Mouse (Mus musculus): ENCODE measurements around the gene Tns4.
A peak's percentile ranks its signal among the peaks of the same experiment; 100 is the strongest.

Gene Tns4

DNA sequence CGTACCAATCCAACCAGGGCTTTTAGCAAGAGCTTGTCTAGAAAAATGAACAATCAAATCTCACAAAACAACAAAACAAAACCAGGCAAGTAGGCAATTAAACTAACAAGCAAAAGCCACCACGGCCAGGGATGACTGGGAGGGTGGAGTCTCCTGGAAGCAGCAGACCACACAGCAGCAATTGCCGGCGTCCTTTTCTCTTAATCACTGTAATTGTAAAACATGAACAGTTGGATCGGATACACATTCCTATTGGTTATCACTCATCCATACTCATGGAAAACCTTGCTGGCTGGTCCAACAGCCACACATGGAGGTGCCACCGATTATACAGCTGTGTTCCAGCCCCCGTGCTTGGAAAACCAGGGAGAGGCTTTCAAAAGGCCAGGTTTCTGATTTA, 28.8 kb upstream of the Tns4 start:
- no peak for DNase-seq

DNA sequence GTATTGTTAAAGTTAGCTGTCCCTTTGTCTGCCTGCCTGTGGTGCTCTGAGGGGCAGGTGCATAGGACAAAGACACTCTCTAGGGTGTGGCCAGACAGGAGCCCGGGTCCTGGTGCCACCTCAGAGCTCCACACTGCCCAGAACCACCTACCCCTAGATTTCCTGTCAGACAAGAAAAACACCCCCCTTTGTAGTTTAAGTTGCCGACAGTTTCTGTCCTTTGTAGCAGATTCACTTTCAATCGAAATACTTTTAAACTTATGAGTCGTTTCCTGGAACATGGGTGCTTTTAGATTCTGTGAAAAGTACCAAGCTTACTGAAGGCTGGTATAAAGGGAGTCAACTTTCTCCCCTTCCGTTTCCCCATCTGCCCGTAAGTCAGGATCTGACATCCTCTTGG, 26.8 kb upstream of the Tns4 start:
- no peak for DNase-seq

- no peak for DNase-seq
Observed at GRCm38 (mm10) chr11:99113111-99113510, 24.0 kb upstream of the Tns4 start.

DNA sequence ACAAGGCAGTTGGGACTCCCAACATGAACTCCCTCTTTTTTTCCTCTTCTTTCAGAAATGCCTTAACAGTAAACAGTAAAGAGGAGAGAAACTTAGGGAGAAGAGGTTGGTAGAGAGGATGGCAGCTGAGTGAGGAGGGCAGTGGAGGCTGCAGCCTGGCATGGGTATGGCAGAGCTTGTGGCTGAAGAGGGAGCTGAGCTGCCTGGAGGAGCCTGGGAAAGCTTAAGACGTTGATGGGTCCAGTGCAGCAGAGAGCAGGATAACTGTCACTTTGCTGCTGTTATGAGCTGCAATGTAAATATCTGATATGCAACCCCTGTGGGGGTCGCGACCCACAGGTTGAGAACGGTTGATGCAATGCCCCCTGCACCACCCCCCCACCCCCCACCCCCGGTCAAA, 23.6 kb upstream of the Tns4 start:
- no peak for DNase-seq

GRCm38 (mm10) chr11:99111631-99112030, 22.5 kb upstream of the Tns4 start:
- DNase-seq = no peak

GRCm38 (mm10) chr11:99111155-99111554, 22.0 kb upstream of the Tns4 start:
- peak; percentile 68 for DNase-seq

- DNase-seq = no peak
Observed at GRCm38 (mm10) chr11:99110370-99111110, 21.4 kb upstream of the Tns4 start.

- DNase-seq = no peak
Observed at GRCm38 (mm10) chr11:99108296-99108695, 19.2 kb upstream of the Tns4 start.

GRCm38 (mm10) chr11:99105981-99106726, 17.0 kb upstream of the Tns4 start:
- DNase-seq = no peak

- peak; percentile 65 for DNase-seq
Observed at GRCm38 (mm10) chr11:99104609-99105410, 15.7 kb upstream of the Tns4 start.

- DNase-seq = no peak
Observed at GRCm38 (mm10) chr11:99102575-99103270, 13.6 kb upstream of the Tns4 start.

- no peak for DNase-seq
Observed at GRCm38 (mm10) chr11:99101693-99102092, 12.6 kb upstream of the Tns4 start.

DNA sequence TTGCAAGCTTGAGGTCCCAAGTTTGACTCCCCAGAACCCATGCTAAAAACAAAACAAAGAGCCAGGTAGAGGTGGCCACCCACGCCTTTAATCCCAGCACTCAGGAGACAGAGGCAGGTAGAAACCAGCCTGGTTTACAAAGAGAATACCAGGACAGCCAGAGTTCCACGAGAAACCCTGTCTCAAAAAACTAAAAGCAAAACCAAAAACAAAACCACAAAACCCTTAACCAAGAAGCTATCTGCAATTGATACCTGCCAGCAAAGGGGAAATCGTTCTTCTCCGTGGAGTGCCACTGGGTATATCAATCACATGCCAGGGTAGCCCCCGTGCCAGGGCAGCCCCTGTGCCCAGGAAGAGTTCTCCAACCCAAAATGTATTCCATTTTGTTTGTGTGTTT, 11.1 kb upstream of the Tns4 start:
- no peak for DNase-seq

DNA sequence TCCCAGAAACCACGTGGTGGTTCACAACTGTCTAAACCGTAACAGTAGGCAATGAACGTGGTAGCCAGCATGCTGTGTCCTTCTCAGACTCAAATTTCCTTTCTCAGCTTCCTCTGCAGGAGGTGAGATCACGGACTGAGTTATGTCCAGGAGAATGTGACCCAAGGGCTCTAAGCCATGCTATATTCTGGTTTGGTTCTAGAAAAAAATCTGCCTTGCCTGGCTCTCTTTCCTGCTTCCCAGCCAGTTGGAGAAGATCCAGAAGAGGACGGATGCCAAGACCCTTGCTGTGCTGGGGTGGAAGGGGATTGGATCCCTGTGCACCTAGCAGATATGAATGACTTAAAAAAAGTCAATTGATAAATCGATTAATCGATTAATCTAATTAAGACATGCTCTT, 10.4 kb upstream of the Tns4 start:
- DNase-seq = no peak

- no peak for DNase-seq
Observed at GRCm38 (mm10) chr11:99098924-99099323, 9.8 kb upstream of the Tns4 start.

DNA sequence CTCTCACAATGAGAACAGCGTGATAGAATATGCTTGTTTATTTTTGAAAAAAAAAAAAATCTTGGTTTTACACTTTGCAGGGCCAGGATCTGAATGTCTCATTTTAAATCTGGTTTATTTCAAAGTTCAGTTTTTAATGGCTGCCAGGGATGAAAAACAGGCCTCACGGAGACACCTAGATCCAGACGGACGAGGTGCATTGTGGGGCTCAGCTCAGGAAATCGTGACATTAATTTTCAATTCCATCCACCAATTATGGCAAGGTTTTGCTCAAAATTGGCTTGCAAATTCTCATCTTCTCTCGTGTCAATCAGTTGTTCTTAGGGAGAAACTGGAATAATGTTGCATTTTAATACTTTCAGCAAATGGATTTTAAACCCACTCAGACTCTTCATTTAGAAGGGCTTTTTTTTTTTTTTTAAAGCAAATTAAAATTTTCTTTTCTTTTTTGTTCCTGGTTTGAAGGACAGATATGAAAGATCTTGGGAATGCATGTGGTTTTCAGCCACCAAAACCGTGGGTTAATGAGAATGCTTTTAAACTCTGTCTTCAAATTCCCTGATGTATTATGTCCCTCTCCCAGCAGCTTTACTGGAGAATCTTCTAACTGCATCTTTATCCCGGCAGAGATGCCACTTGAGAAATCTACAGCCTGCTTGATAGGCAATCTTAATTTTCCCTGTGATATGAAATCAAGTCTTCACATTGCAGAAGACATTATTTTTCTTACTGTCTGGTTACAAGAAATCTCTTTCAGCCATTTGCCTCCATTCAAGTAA, 8.1 kb upstream of the Tns4 start:
- DNase-seq = no peak

DNA sequence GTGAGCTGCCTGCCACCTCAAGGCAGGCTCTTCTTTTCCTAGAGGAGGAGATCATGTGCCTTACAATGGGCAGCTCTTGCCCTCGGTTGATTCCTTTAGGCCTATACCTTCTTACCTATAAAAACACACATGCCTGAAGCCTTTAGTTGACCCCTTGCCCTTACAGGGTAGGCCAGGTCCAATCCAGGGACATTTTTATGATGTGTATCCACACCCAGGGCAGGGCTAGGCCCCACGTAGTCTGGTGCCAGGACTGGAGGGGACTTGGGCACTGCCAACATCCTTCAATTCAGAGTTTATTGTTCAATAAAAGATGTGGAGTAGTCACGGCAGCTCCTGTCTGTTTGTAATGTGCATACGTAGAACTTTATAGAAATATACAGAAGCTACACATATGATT, 7.3 kb upstream of the Tns4 start:
- DNase-seq = no peak

DNA sequence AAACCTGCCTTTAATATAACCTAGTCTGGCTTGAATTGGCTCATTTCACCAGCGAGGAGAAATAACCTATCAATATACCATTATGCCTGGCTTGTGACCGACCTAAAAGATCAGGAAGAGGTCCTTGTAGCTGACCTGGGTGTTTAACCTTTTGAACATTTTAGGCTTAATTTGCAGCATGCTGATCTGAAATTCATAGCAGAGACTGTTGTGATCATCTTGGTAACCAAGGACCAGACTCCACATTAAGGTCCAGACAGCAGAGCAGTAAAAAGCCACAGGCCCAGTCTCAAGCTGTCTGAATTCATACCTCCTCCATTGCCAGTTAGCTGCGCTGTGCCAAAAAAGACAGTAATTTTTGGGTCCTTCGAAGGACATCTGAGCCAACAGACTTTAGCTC, 6.7 kb upstream of the Tns4 start:
- DNase-seq = no peak

- DNase-seq = no peak
Observed at GRCm38 (mm10) chr11:99094911-99095676, 6.0 kb upstream of the Tns4 start.

DNA sequence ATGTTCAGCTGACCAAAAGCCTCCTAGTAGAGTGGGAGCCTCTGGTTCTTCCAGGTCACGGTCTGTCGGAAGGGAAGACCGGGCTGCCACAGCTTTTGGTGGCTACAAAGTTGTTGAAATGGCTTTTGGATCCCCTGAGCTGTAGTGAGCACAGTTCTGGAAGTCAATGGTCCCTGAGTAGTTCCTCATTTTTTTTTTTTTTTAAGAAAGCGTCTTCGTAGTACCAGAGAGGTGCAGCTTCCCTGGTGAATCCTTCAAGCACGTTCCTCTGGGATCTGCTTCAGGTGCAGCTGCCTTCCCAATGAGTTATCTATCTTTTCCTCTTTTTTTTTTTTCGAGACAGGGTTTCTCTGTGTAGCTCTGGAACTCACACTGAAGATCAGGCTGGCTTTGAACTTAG, 4.6 kb upstream of the Tns4 start:
- DNase-seq = no peak

DNA sequence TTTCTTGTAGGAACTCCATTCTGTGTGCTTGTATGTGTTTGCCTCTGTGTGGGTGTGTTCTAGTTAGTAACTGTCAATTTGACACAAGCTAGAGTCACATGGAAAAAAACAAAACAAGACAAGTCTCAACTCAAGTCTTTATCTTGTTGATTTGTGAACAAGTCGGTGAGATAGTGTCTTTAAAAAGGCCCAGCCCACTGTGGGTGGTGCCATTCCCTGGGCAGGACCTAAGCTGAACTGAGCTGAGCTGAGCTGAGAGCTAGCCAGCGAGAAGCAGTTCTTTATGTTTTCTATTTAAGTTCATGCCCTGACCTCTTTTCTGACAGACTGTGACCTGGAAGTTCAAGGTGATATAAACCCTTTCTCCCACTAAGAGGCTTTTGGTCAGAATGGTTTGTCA, 2.6 kb upstream of the Tns4 start:
- no peak for DNase-seq

- DNase-seq = peak; percentile 42
Observed at GRCm38 (mm10) chr11:99090391-99090790, 1.3 kb upstream of the Tns4 start.

All from thymus, postnatal 25 days (tissue).